Mouse (Mus musculus) liver, embryonic 14.5 days (tissue): ENCODE measurements around the gene Mitf.

Source experiments
- CTCF ChIP-seq: IDR thresholded peaks from 2 replicates; pipeline ENCODE4 v1.5.1; 2016; ENCODE audit warnings: antibody characterized with exemption, low read depth, control low read depth
- EP300 ChIP-seq: IDR thresholded peaks from 2 replicates; pipeline ENCODE4 v1.6.1; 2016; ENCODE audit warnings: antibody characterized with exemption, low read depth

DNA sequence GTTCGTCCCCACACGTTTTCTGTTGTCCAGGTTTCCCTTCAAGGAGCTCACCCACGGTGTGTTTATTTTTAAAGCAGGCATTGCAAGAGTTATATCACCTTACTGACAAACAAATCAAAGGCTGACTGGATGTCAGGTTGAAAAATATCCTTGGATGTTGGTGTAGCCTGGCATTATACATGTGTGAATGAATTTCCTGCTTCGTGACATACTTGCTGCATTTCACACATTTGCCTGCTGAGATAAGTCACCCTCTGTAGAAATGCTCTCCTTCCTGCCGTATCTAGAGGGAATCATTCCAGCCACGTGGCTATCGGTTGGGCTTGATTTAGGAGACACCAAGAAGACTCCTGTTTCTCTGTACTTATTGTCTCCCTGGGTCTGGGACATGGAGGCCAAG is 17.2 kb upstream of the Mitf start:
- TF ChIP-seq CTCF (no peak), EP300 (no peak)
